Mouse (Mus musculus) heart, postnatal 10 days (tissue): ENCODE measurements around the gene Glb1. TPM values are rescaled to one million over a fixed set of nuclear protein-coding genes. Genes with fewer than 3 reads are reported as not detected.
"Not testable (repeated sequence)": the region's sequence is repeated elsewhere in the genome, so short reads cannot be mapped to it uniquely, and the experiment has no call there.

Experiments
- DNase-seq, 2 experiments: peaks; one replicate each; pipeline ENCODE4 v3.0.0; 2021
- intact Hi-C: fragments of 180-260 bp; cut with DNase I; formaldehyde crosslinking; loops from one replicate; pipeline ENCODE4 v1.15.1; 2025
- total RNA-seq, 2 experiments: library from RNA; stranded (reverse); gene quantifications; 2 replicates each; pipeline ENCODE4 v1.2.3; 2021

Glb1 gene
- total RNA-seq, 2 experiments from 2014 or later, result 21.5 to 25.1 TPM

GRCm38 (mm10) chr9:114487481-114488258, 86.8 kb downstream of the Glb1 start:
- intact Hi-C loops, result no loop called here
- no peak for DNase-seq

GRCm38 (mm10) chr9:114496469-114496868, 95.6 kb downstream of the Glb1 start:
- no peak for DNase-seq
- intact Hi-C loops, result loop anchor here (10.0 kb wide), 1 partner anchor 182 kb away; no protein-coding TSS in a partner anchor

GRCm38 (mm10) chr9:114498218-114498617, 97.3 kb downstream of the Glb1 start:
- intact Hi-C loops, result loop anchor here (2.0 to 10.0 kb wide), 2 partner anchors 81 to 183 kb away; no protein-coding TSS in a partner anchor
- peak; percentile 87 to 94 for DNase-seq

- intact Hi-C loops, result loop anchor here (1.0 to 10.0 kb wide), 3 partner anchors 81 to 185 kb away; no protein-coding TSS in a partner anchor
- peak; percentile 58 to 73 for DNase-seq
These were observed 99.1 kb downstream of the Glb1 start for GRCm38 (mm10) chr9:114499783-114500515.

- no peak for DNase-seq
- intact Hi-C loops, result no loop called here
These were observed 100.2 kb downstream of the Glb1 start for GRCm38 (mm10) chr9:114501111-114501510.

GRCm38 (mm10) chr9:114501913-114502312, 101.0 kb downstream of the Glb1 start:
- intact Hi-C loops, result no loop called here
- no peak for DNase-seq

- intact Hi-C loops, result no loop called here
- no peak for DNase-seq
These were observed 102.0 kb downstream of the Glb1 start for GRCm38 (mm10) chr9:114502711-114503427.

- DNase-seq, result no peak
- intact Hi-C loops, result no loop called here
These were observed 103.9 kb downstream of the Glb1 start, which contains the start of gene Ccr4 for GRCm38 (mm10) chr9:114504816-114505215. TSS of gene Ccr4 (minus strand) at chr9:114504916.

GRCm38 (mm10) chr9:114506564-114506963, 105.7 kb downstream of the Glb1 start:
- no peak for DNase-seq
- intact Hi-C loops, result no loop called here

GRCm38 (mm10) chr9:114507421-114507820, 106.5 kb downstream of the Glb1 start:
- intact Hi-C loops, result no loop called here
- no peak for DNase-seq

- DNase-seq, result no peak
- intact Hi-C loops, result no loop called here
These were observed 108.9 kb downstream of the Glb1 start for GRCm38 (mm10) chr9:114509785-114510184.

GRCm38 (mm10) chr9:114512831-114513230, 112.0 kb downstream of the Glb1 start:
- no peak for DNase-seq
- intact Hi-C loops, result no loop called here

- DNase-seq, result no peak
- intact Hi-C loops, result no loop called here
These were observed 114.5 kb downstream of the Glb1 start, which contains the start of gene C130032M10Rik for GRCm38 (mm10) chr9:114515364-114515763. TSS of gene C130032M10Rik (plus strand) at chr9:114515697.

GRCm38 (mm10) chr9:114517924-114518497, 117.1 kb downstream of the Glb1 start:
- intact Hi-C loops, result no loop called here
- no peak for DNase-seq

GRCm38 (mm10) chr9:114518812-114519477, 118.1 kb downstream of the Glb1 start:
- DNase-seq, result no peak
- intact Hi-C loops, result no loop called here

- DNase-seq, intact Hi-C loops: not testable (repeated sequence)
These were observed 119.7 kb downstream of the Glb1 start for GRCm38 (mm10) chr9:114520529-114520928.

GRCm38 (mm10) chr9:114522041-114522440, 121.2 kb downstream of the Glb1 start:
- no peak for DNase-seq
- intact Hi-C loops, result no loop called here

- no peak for DNase-seq
- intact Hi-C loops, result no loop called here
These were observed 121.6 kb downstream of the Glb1 start for GRCm38 (mm10) chr9:114522501-114522900.
